Mouse (Mus musculus) hindlimb bud, embryonic 11.5 days (tissue): ENCODE data around the gene Med16.
"Not testable (repeated sequence)": the region's sequence is repeated elsewhere in the genome, so short reads cannot be mapped to it uniquely, and the experiment has no call there.

Experiments used
- DNase-seq: peaks from one replicate; pipeline ENCODE4 v3.0.0-alpha.2; 2012; ENCODE audit warnings: low read depth, low spot score; ENCODE audit errors: extremely low spot score

The Med16 gene

DNA sequence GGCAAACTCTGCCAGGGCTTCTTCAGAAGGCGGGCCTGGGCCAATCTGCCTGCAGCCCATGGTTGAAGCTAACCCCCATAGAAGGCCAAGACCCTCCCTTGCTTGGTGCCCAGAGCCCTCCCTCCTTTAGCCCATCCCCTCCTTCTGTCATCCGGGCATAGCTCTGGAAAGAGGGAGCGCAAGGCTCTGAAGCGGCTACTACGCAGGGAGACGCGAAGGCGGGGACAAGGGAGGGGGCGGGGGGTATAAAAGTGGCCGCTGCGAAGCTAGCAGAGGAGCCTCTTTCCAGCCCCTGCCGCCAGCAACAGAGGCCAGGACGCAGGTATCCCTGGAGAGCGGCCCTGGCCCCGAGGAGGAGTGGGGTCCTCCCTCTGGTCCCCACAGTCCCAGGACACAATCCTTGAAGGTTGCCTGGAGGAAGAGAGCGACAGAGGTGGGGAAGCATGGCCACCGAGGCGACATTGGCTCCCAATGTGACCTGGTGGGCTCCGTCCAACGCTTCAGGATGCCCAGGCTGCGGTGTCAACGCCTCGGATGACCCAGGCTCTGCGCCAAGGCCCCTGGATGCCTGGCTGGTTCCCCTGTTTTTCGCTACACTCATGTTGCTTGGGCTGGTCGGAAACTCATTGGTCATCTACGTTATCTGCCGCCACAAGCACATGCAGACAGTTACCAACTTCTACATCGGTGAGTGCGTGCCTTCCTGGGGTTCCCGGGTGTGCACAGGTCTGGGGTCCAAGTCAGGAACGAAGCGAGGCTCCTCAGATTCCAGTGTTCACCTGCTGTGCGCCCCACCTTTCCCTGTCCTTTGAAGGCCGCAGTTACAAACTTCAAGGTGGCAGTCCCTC lies 9.7 kb upstream of the Med16 start:
- DNase-seq, result no peak

DNA sequence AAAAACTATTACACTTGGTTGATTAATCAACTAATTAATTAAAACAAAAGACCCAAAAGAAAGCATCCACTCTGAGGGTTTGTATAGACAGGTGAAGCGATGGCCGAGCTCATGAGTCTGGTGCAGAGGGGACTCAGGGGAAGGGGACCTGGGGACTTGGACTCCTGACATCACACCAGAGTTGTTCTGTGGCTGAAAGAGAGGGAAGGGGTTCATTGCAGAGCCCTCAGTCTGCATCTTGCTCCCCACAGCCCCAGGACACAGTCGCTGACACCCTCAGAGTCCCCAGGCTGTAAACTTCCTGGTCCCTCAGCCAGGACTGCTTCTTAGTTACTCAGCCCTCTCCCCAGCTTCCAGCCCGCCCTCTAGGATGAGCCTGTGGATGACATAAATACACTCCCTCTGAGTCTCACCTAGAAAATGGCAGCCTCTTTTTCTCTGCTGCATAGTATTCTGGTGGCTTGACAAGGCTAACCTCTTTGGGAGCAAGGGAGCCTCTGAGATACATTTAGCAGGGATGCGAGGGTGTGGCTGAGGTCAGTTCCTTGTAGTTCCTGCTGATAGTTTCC lies 8.9 kb upstream of the Med16 start:
- DNase-seq, result no peak

DNA sequence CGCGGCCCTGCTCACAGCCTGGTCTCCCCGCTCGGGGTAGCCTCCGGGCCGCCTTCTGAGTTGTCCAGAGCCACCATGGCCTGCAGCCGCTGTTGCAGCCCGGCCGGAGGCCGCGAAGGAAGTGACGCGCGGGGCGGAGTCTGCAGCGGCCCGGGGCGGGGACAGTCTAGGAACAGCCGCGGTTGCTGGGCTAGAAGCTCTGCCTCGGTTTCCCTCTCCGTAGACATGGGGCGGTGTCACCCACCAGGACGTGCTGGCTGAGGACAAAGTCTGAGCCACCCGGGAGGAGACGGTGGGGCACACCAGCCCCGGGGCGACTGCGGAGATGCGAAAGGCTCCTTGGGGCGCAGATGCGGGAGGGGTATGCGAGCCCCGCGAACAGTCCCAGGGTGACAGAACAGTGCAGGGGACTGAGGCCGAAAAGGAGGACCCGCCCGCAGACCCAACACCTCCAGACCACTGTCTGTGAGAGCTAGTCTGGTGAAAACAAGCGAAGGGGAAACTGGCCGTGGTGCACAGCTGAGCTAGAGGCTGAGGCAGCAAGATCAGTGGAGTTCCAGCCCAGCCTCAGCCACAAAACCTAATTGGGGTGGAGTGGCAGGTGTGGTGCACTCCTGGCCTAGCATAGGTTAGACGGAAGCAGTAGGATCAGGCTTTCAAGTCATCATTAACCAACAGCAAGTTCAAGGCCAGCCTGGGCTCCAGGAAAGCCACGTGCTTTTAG lies 8.2 kb upstream of the Med16 start, which contains the start of gene Kiss1r:
TSS of gene Kiss1r (plus strand) at position 164 of the 724 bp plus-strand sequence.
- no peak for DNase-seq

DNA sequence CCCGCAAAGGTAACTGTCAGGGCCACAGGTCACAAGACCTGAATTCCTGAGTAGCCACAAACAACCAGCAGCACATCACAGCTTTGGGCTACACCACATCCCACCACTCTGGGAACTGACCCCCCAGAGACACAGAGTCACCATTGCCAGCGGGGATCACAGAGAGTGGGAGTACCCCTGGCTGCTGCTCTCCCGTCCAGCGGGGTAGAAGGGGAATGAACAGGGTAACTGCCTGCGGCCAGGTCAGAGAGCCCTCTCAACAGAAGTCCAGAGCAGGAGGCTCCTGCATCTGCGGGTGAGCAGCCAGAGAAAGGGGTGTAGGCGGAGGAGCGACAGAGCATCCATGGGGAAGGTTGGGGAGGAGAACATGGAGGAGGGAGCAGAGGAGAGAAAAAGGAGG lies 7.4 kb upstream of the Med16 start:
- no peak for DNase-seq

DNA sequence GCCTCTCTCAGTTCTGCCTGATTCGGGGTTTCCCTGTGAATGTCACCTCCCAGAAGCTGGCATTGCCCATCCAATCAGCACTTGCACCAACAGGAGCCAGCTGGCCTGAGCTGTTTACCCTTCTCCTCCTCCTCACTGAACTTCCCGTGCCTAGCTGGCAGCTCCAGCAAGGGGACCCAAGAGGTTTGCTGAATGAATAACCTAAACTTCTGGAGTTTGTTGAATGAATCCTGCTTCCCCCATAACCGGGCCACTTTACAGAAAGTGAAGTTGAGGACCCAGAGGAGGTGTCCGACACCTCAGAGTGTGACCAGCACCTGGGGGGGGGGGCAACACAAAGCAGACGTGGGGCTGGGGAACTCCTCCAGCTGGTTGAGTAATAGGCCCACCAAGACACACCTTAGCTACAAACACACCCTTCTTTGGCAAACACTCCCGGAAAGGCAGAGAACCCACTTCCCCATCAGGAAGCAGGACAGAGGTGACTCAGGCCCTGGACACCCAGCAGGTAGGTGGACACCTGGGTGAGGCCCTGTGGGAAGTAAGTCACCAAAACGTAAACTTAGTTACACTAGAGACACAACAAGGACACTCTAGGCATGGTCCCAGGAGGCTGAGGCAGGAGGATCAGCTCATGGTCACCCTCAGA lies 6.3 kb upstream of the Med16 start:
- DNase-seq, result no peak

DNA sequence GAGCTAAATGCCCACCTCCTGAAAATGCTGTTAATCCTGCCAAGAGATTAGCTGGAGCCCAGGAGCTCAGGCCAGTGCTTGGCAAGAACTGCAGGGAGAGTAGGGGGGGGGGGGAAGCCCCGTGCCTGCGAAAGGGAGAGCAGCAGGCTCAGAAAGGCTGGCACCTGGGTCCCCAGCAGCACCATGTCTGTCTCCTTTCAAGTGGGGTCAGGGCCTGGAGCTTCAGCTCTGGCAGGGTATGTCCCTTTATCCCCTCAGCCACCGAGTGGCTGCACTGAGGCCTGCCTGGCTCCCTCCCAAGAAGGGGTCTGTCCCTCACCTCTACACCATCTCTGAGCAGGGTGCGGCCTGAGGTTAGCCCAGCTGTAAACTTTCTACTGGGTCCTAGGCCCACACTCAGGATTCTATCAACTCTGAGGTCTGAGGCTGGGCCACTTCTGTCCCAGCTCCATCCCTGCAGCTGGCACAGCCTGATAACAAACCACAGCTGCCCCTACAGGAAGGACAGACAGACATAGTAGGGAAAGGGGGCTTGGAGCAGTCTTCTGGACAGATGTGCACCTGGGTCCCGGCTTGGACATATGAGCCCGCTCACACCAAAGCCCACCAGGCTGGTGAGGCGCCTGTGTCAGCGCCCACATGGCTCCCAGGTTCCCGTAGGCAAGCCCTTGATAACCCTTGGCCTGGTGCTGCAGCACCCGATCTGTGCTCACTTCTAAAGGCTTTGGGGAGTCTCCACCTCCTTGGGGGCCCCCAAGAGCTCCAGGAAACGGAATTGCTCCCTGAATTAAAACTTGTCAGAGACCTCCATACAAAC lies 5.6 kb upstream of the Med16 start:
- no peak for DNase-seq

DNA sequence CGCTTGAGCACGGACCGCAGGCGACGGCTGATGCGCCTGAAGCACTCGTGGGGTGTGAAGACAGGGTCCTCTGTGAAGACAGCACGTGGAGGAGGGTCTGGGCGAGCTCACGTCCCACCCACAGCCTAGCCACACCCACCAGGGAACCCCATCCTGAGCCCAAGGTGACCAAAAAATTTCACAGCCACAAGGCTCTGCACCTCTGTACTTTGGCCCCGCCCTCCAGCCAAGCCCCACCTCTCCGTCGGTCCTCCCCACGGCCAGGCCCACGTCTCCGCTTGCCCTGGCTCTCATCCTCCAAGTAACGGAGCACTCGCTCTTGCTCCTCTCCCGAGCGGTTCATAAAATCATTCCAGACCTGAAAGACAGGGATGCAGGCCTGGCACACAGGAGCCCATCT lies 3.7 kb upstream of the Med16 start:
- no peak for DNase-seq

DNA sequence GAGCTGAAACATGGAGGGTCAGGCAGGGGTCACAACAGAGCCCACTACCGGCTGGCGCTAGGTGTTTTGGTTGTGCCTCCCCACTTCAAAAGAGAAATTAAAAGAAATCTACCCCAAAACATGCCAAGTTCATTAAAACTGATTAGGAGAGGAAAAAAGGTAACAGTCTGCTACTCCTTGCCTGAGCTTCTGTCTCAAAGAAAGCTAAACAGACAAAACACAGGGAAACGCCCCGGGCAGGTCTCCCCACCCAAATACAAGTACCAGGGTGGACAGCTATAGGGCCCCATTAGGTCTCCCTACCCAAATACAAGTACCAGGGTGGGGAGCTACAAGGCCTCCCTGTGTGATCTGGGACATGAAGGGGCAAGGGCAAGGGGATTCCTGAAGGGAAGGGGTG lies 1.8 kb upstream of the Med16 start, which contains the start of gene Gm26602:
TSS of gene Gm26602 (plus strand) at position 301 of the 400 bp plus-strand sequence.
- no peak for DNase-seq

DNA sequence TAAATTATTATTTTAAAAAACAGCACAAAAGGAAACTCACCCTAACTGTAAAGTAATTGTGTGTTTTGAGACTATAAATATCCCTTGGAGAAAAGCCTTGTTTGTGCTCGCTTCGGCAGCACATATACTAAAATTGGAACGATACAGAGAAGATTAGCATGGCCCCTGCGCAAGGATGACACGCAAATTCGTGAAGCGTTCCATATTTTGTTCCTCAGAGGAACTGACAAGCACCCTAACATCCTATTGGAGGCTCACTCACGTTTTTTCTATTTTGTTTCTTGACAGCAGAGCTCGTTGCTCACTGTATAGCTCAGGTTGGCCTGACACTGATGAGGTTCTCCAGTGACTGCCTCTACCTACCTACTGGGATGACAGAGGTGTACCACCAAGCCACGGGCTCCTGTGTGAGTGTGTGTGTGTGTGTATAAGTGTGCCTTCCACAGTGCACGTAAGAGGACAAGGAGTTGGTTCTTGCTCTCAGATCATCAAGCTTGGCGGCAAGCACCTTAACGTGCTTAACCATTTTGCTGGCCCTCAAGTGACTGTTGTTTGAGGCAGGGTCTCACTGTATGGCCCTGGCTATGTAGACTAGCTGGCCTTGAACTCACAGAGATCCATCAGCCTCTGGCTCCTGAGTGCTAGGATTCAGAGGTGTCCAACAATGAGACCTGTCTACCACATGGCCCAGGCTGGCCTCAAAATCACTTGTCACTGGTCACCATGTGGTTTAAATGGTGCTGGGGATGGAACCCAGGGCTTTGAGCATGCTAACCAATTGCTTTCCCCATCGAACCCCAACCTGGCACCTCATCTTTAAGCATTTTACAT lies 584 bp upstream of the Med16 start:
- no peak for DNase-seq

DNA sequence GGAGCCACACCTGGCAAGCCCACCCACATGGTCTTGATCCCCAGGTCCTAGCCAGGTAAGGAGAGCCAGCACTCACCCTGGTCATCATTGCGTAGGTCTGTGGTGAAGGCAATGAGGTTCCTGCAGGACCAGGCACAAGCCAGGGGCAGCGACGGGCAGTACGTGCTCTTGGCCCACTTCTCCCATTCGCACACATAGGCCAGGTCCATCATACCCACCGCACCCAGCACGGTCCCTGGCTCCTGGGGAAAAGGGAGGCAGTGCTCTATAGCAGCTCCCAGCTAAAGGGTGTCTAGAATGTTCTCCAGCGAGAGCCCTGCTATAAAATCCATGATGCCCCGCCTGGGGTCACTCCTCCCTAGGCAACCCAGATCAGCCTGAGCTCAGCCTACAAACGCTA lies 1.3 kb downstream of the Med16 start:
- no peak for DNase-seq

DNA sequence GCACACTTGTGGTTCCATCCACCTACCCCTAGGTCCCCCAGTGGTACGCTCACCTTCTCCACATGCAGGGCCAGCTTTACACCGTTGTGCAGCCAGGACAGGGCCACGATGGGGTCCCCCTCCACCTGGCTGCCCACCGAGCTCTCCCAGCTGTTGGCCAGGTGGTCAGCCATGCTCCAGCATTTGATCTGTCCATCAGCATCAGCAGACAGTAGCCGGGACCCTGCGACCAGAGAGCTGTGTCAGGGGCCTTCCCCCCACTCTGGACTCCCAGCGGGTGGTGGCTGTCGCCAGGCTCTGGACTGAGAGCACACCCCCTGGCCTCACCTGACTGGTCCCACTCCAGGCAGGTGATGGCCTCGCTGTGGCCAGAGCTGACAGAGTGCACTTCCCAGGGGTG lies 2.0 kb downstream of the Med16 start:
- no peak for DNase-seq

DNA sequence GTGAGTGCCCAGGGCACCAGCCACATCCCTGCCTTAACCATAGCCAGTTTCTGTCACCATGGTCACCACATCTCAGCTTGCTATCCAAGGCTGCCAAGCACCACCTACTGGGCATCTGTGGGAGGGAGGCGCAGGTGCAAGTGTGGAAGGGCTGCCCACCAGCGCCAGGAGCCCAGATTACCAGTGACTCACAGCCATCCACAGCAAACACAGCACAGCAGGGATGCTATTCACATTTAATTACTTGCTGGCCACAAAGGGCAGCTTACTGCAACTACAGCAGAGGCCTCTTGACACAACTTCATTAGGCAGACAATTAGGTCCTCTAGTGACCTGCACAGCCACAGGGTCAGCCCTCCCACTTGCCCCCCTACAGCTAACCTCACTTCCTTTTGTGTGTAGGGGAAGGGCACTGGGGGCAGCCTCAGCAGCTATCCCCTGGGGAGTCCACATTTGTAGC lies 7.7 kb downstream of the Med16 start:
- no peak for DNase-seq

DNA sequence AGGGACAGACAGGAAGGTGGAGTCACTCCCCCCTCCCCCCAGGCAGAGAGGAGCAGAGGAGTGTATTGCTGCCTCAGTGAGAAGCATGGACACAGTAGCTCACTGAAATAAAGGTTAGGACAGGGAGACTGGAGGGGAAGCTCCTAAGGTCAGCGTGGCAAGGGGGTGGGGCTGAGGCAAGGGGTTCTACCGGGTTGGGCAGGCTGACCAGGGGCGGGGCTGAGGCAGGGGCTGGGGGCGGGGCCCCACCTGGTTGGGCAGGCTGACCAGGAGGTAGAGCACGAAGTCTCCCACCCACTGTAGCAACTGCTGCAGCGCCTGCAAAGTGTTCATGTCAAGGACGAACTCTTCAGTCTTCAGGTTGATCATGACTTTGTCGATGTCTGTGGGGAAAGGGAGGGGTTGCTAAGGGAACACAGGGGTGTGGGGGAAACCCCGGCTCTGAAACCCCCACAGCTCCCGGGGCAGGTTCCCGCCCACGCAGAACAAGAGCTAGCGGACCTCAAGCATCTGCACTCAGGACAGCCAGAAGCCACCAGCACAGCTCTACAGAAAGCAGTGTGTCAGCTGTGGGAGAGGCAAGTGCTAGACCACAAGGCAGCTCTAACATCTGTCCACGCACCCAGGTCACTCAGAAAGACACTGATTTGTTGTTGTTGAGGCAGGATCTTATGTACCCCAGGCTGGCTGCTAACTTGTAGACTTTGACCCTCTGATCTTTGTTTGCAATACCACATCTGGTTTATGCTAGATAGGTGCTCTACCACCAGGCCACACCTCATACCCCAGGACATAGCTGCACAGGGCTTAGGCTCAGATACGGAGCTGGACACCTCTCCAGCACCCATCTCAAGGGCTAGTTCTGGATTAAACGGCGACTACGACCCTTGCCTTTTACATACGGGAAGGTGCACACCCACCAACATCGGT lies 11.1 kb downstream of the Med16 start:
- DNase-seq, result no peak

DNA sequence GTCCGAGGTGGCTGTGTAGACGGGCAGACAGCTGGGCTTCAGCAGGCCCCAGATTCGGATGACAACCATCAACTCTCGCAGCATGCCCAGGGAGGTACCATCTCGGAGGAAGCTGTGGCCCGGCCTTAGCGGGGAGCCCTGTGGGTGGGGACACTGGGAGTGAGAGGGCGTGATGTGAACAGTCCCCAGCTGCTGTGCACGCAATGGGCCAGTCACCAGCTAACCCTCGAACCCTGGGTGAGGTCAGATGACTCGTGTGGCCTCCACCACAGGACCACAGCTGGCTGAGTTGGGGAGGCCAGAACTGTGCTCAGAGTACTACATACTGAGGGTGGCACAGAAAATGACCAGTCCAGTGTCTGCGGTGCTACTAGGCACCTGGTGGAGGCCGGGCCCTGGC lies 11.9 kb downstream of the Med16 start:
- no peak for DNase-seq

DNA sequence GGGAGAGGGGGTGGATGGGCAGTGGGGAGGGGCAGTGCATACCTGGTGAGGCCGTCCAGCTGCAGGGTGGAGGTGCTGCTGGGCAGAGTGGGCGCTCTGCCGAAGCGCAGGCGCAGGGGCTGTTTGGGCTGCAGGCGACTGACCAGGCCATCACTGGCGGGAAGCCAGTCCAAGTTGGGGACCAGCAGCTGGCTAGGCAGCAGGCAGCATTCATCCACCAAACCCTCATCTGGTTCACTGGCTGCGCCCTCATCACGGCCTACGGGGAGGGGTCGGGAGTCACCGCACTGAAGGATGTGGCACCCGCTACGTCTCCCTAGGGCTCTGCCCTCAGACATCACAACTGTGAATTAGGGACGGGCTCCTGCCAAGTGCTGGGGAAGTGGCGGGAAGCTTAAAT lies 12.4 kb downstream of the Med16 start:
- DNase-seq, result no peak

DNA sequence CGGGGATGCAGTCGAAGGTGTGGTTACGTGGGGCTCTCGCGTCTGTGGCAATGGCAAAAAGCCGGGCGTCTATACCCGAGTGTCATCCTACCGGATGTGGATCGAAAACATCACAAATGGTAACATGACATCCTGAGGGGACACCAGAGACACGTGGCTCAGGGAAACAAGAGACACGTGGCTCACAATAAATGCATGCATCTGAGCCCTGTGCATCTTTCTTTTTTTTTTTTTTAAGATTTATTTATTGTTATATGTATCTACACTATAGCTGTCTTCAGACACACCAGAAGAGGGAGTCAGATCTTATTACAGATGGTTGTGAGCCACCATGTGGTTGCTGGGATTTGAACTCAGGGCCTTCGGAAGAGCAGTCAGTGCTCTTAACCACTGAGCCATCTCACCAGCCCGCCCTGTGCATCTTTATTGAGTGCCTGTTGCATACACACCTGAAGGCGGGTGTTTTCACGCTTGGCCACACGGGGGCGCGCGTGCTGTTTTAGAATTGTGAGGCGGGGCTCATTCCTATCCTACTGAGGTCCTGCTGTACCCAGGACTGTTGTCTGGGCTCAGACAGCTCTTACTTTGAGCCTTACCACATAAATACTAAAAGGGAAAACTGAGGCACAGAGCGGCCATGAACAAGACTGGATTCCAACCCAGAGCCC lies 16.1 kb downstream of the Med16 start:
- not testable (repeated sequence) for DNase-seq

DNA sequence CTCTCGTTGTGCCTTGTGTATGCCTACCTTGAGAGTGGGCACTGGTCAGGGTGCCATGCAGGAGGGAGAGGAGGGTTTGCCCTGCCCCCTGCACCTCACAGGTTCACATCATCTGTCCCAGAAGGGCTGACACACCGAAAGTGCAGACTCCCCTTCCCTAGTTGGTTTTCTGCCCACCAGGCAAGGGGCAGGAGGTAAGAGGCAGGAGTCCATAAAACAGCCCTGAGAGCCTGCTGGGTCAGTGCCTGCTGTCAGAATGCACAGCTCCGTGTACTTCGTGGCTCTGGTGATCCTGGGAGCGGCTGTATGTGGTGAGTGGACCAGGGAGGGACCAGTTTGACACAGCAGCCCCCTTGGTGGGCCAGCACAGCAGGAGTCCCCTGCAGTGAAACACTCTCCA lies 18.1 kb downstream of the Med16 start, which contains the start of gene Cfd:
TSS of gene Cfd (plus strand) at position 184 of the 400 bp plus-strand sequence.
- DNase-seq, result no peak

DNA sequence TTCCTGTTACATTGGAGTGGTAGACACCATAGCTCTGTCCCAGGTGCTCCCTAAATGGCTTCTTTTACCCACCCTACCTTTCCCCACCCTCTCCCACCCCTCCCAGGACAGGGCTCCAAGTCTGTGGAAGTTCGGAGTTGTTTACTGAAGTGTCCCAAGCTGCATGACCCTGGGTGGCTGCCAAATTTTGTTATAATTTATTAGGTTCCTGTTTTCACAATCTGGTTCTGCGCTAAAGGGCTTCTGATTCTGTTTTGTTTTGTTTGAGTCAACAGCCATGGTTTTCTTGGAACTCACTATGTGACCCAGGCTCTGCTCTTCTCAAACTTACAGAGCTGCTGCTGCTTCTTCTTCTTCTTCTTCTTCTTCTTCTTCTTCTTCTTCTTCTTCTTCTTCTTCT lies 19.3 kb downstream of the Med16 start:
- DNase-seq, result no peak
